Mouse (Mus musculus) olfactory bulb, adult 2 months (tissue): ENCODE data around the gene Sec23a.

Source experiments
- CTCF ChIP-seq: fragments of 200-500 bp; IDR thresholded peaks from 2 replicates; pipeline ENCODE4 v1.5.1; 2012; ENCODE audit warnings: low read depth, mild to moderate bottlenecking, low read length, moderate library complexity; ENCODE audit not compliant: insufficient read depth
- POLR2A ChIP-seq: fragments of 200-500 bp; IDR thresholded peaks from 2 replicates; pipeline ENCODE4 v1.6.1; 2012; ENCODE audit warnings: mild to moderate bottlenecking, low read depth, low read length, moderate library complexity; ENCODE audit not compliant: insufficient read depth

- TF ChIP-seq POLR2A (no peak), CTCF (no peak)
These were observed 77.2 kb downstream of the Sec23a start for GRCm38 (mm10) chr12:58934580-58934979.
